Mouse (Mus musculus) adrenal gland, postnatal 25 days (tissue): ENCODE results near the gene Cuedc1. TPM values are rescaled to one million over a fixed set of nuclear protein-coding genes. Genes with fewer than 3 reads are reported as not detected.

ENCODE experiments used
- DNase-seq: peaks from one replicate; pipeline ENCODE4 v3.0.0; 2021; ENCODE audit warnings: mixed read lengths
- long read RNA-seq: library from polyadenylated mRNA; stranded (forward); transcript quantifications from one replicate; pipeline ENCODE4 v2.0.0, GENCODE M21; 2021
- total RNA-seq: library from RNA; stranded (reverse); gene quantifications from 2 replicates; pipeline ENCODE4 v1.2.3, GENCODE M21; 2021

Cuedc1 gene
- total RNA-seq: 50.7 and 68.6 TPM in 2 replicates
- long read RNA-seq, transcript Cuedc1-205 (6 exons, 1,844 nt): minor isoform, 12 of 55 reads
- long read RNA-seq, transcript Cuedc1-201 (11 exons, 3,180 nt): major isoform, 19 of 55 reads
- long read RNA-seq, partial matches to known transcripts: 10 of 55 reads
- long read RNA-seq, other reads (novel, unspliced or antisense): 12 of 55 reads

- DNase-seq: no peak
Observed at GRCm38 (mm10) chr11:88098021-88098729, at the start of gene Cuedc1. Cuedc1 (plus strand) TSS chr11:88098058.

- no peak for DNase-seq
Observed at GRCm38 (mm10) chr11:88048961-88049670, 48.7 kb upstream of the Cuedc1 start.

- no peak for DNase-seq
Observed at GRCm38 (mm10) chr11:88049732-88050131, 48.1 kb upstream of the Cuedc1 start.

GRCm38 (mm10) chr11:88052638-88053037 lies 45.2 kb upstream of the Cuedc1 start:
- no peak for DNase-seq

- no peak for DNase-seq
Observed at GRCm38 (mm10) chr11:88053821-88054220, 44.0 kb upstream of the Cuedc1 start.

GRCm38 (mm10) chr11:88054589-88054988 lies 43.3 kb upstream of the Cuedc1 start:
- no peak for DNase-seq

GRCm38 (mm10) chr11:88055777-88056176 lies 42.1 kb upstream of the Cuedc1 start:
- DNase-seq: no peak

- DNase-seq: no peak
Observed at GRCm38 (mm10) chr11:88057788-88058187, 40.1 kb upstream of the Cuedc1 start.

- DNase-seq: no peak
Observed at GRCm38 (mm10) chr11:88059141-88059540, 38.7 kb upstream of the Cuedc1 start.

- DNase-seq: no peak
Observed at GRCm38 (mm10) chr11:88061892-88062625, 35.8 kb upstream of the Cuedc1 start.

GRCm38 (mm10) chr11:88065732-88066131 lies 32.1 kb upstream of the Cuedc1 start:
- no peak for DNase-seq

GRCm38 (mm10) chr11:88067191-88067585 lies 30.7 kb upstream of the Cuedc1 start:
- DNase-seq: no peak

- DNase-seq: peak; percentile 81
Observed at GRCm38 (mm10) chr11:88067586-88068410, 30.1 kb upstream of the Cuedc1 start, which contains the start of gene Vezf1. Vezf1 (plus strand) TSS chr11:88068279.

GRCm38 (mm10) chr11:88068411-88069245 lies 29.2 kb upstream of the Cuedc1 start:
- DNase-seq: peak; percentile 77

- DNase-seq: no peak
Observed at GRCm38 (mm10) chr11:88069246-88069570, 28.6 kb upstream of the Cuedc1 start.

- no peak for DNase-seq
Observed at GRCm38 (mm10) chr11:88070392-88070791, 27.5 kb upstream of the Cuedc1 start.

GRCm38 (mm10) chr11:88071113-88071512 lies 26.7 kb upstream of the Cuedc1 start:
- DNase-seq: no peak

- no peak for DNase-seq
Observed at GRCm38 (mm10) chr11:88073343-88073875, 24.4 kb upstream of the Cuedc1 start.

GRCm38 (mm10) chr11:88075701-88076100 lies 22.2 kb upstream of the Cuedc1 start:
- no peak for DNase-seq

GRCm38 (mm10) chr11:88076394-88076793 lies 21.5 kb upstream of the Cuedc1 start:
- no peak for DNase-seq

- DNase-seq: no peak
Observed at GRCm38 (mm10) chr11:88083699-88084098, 14.2 kb upstream of the Cuedc1 start.
